In the genomic region with DNA sequence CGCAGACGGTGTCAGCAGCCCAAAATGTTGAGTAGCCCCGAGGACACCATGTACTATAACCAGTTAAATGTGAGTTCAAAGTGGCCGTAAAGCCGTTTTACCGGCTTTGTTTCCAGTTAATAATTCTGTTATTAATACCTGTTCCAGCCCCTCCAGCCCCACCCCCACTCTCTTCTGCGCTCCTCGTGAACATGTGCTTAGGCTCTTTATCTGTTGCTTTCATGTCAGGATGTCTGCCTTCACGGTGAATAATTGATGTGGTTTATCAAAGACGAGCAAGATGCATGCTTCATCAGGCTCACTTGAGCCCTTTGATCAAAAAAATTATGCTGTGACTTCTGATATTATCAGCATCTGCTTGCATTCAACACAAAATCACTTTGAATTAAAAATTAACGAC, we compare ENCODE assay signal across 22 mouse cellular contexts. TPM values are rescaled to one million over a fixed set of nuclear protein-coding genes. Genes with fewer than 3 reads are reported as not detected.
DNase-seq lines count a peak whose midpoint lies in the region; ATAC-seq and TF ChIP-seq lines count a peak whose summit lies in the region.
"Had no signal": no experiment of that assay in that cellular context is flagged by ENCODE, and none has a peak within 500 bp of the region (broad histone marks: within the 10 kb centered on the region; RNA-seq: fewer than 3 reads in every experiment).

No protein-coding gene starts in this region.

- intact Hi-C loops in heart, postnatal 25 days (cut with DNase I), result no loop called here

- WGBS in midbrain, embryonic 13.5 days, result 54% methylated on average over 11 of the region's 11 CpGs
- WGBS in midbrain, embryonic 10.5 days, result 81% methylated on average over 11 of the region's 11 CpGs
- WGBS in midbrain, postnatal 0 days, result 37% methylated on average over 11 of the region's 11 CpGs

- H3K4me3 ChIP-seq in midbrain, embryonic 13.5 days (replicated peaks), result no peak overlapping the region
- H3K4me3 ChIP-seq in midbrain, embryonic 10.5 days, result no peak overlapping the region
- H3K4me3 ChIP-seq in midbrain, postnatal 0 days (ENCODE audit: low read depth, low read length), result no peak overlapping the region
- H3K4me3 ChIP-seq: erythroblast, embryonic 14.5 days; hindbrain, embryonic 15.5 days; limb, embryonic 12.5 days; liver, embryonic 15.5 days; stomach, embryonic 15.5 days had no signal

- no peaks in the 10 kb centered on the region for H3K27me3 ChIP-seq in midbrain, embryonic 13.5 days
- H3K27me3 ChIP-seq in midbrain, embryonic 10.5 days (ENCODE audit: low read depth, poor library complexity, severe bottlenecking), result no peaks in the 10 kb centered on the region
- no peaks in the 10 kb centered on the region for H3K27me3 ChIP-seq in midbrain, postnatal 0 days (ENCODE audit: insufficient read depth, low read length)
- H3K27me3 ChIP-seq: hindbrain, embryonic 15.5 days; liver, embryonic 15.5 days; Patski; stomach, embryonic 15.5 days had no signal

- peak; percentile 45 for ATAC-seq in midbrain, embryonic 13.5 days
- ATAC-seq in midbrain, postnatal 0 days (ENCODE audit: low FRiP score), result peak; percentile 44; the same call in 1 of the 2 replicates
- ATAC-seq: forebrain, embryonic 16.5 days; Patski had no signal

- no peaks in the 10 kb centered on the region for H3K36me3 ChIP-seq in midbrain, embryonic 13.5 days
- H3K36me3 ChIP-seq in midbrain, embryonic 10.5 days, result no peaks in the 10 kb centered on the region
- H3K36me3 ChIP-seq in midbrain, postnatal 0 days (ENCODE audit: insufficient read depth, low read length), result no peaks in the 10 kb centered on the region
- H3K36me3 ChIP-seq: hindbrain, embryonic 15.5 days; limb, embryonic 12.5 days; liver, embryonic 15.5 days; stomach, embryonic 15.5 days had no signal

- no peaks in the 10 kb centered on the region for H3K9me3 ChIP-seq in midbrain, embryonic 13.5 days
- no peaks in the 10 kb centered on the region for H3K9me3 ChIP-seq in midbrain, embryonic 10.5 days (replicated peaks)
- H3K9me3 ChIP-seq in midbrain, postnatal 0 days (ENCODE audit: low read length), result no peaks in the 10 kb centered on the region
- H3K9me3 ChIP-seq: hindbrain, embryonic 15.5 days; limb, embryonic 12.5 days; liver, embryonic 15.5 days; stomach, embryonic 15.5 days had no signal

- H3K4me1 ChIP-seq in midbrain, embryonic 13.5 days (replicated peaks), result no peaks in the 10 kb centered on the region; the same call in 1 of the 2 replicates
- no peaks in the 10 kb centered on the region for H3K4me1 ChIP-seq in midbrain, embryonic 10.5 days
- no peaks in the 10 kb centered on the region for H3K4me1 ChIP-seq in midbrain, postnatal 0 days (ENCODE audit: insufficient read depth, low read length)
- H3K4me1 ChIP-seq: hindbrain, embryonic 15.5 days; limb, embryonic 12.5 days; liver, embryonic 15.5 days; stomach, embryonic 15.5 days had no signal

- H3K9ac ChIP-seq in midbrain, embryonic 13.5 days (replicated peaks), result no peak overlapping the region
- no peak overlapping the region for H3K9ac ChIP-seq in midbrain, postnatal 0 days (replicated peaks; ENCODE audit: low read length, poor library complexity, severe bottlenecking)
- H3K9ac ChIP-seq: hindbrain, embryonic 15.5 days; limb, embryonic 12.5 days; liver, embryonic 15.5 days; stomach, embryonic 15.5 days had no signal

- TF ChIP-seq CTCF in midbrain, postnatal 0 days (IDR thresholded peaks at IDR 0.05), result no peak

- H3K27ac ChIP-seq in midbrain, embryonic 13.5 days, result 0 out of 2 replicates have a peak overlapping the region, but pooled peaks have one; percentile 30
- H3K27ac ChIP-seq in midbrain, embryonic 10.5 days (replicated peaks), result no peak overlapping the region
- no peak overlapping the region for H3K27ac ChIP-seq in midbrain, postnatal 0 days (ENCODE audit: low read depth, low read length)
- H3K27ac ChIP-seq: hindbrain, embryonic 15.5 days; limb, embryonic 12.5 days; liver, embryonic 15.5 days; stomach, embryonic 15.5 days had no signal

- DNase-seq in adrenal gland, postnatal 10 days, result peak; percentile 9
- DNase-seq in adrenal gland, adult 18-20 months (ENCODE audit: low spot score in 2 of 2), result no peak
- no peak for DNase-seq in midbrain, embryonic 10.5 days (ENCODE audit: low spot score)
- DNase-seq in midbrain, postnatal 0 days (ENCODE audit: low spot score), result no peak
- DNase-seq in cerebellum, adult 9-11 months, result no peak
- DNase-seq in heart, postnatal 25 days (ENCODE audit: low spot score), result no peak
- no peak for DNase-seq in spleen, adult 18-20 months
- DNase-seq: cerebellum, adult 9-10 months; kidney, adult 9 months; layer of hippocampus, postnatal 36 days; right cerebral cortex, adult 18-20 months had no signal

- no peak overlapping the region for H3K4me2 ChIP-seq in midbrain, embryonic 13.5 days (replicated peaks)
- no peak overlapping the region for H3K4me2 ChIP-seq in midbrain, postnatal 0 days (ENCODE audit: low read depth, low read length, poor library complexity, severe bottlenecking)
- H3K4me2 ChIP-seq: hindbrain, embryonic 15.5 days; limb, embryonic 12.5 days; liver, embryonic 15.5 days; stomach, embryonic 15.5 days had no signal

RNA-seq across cellular contexts. Expression of a gene that starts 49.1 kb away (rescaled TPM):
- 1 to 10 TPM; 1.8 to 2.3 TPM for total RNA-seq in adrenal gland, postnatal 10 days (2021)
- 1 to 10 TPM; 2.0 to 2.6 TPM for total RNA-seq in adrenal gland, adult 18-20 months (2021)
- polyA plus RNA-seq in midbrain, embryonic 13.5 days (2015; fragmentation: Nextera tagmentation; extraction: Ambion mirVana), result 11.1 and 18.1 TPM in 2 replicates
- polyA plus RNA-seq in midbrain, embryonic 10.5 days (2016; fragmentation: Nextera tagmentation; extraction: Ambion mirVana), result 12.9 and 15.9 TPM in 2 replicates
- 24.0 and 26.3 TPM in 2 replicates for total RNA-seq in midbrain, postnatal 0 days (2014; rRNA removed)
- polyA plus RNA-seq in midbrain, postnatal 0 days (2015; fragmentation: Nextera tagmentation; extraction: Ambion mirVana), result 21.7 and 22.8 TPM in 2 replicates
- under 1 TPM in 1 of 2 experiments, not detected in 1; 0.17 TPM for total RNA-seq in heart, postnatal 25 days (2021)
- total RNA-seq: gastrocnemius, adult 18-20 months; granulocyte monocyte progenitor cell, adult 5-6 weeks; neutrophil, adult 5-6 weeks had no signal
- polyA plus RNA-seq: erythroblast, embryonic 14.5 days; liver, embryonic 15.5 days; Patski had no signal
